Mouse (Mus musculus): Measurements from ENCODE around the gene Unc79. TPM values are rescaled to one million over a fixed set of nuclear protein-coding genes. Genes with fewer than 3 reads are reported as not detected.

Gene Unc79
- polyA plus RNA-seq, 1 experiment from 2014 or later, result 7.6 TPM

- Histone ChIP-seq H3K4me3 (no peak overlapping the region), H3K4me2 (no peak overlapping the region), H3K4me1 (replicated peaks) (no peaks in the 10 kb centered on the region), H3K27ac (no peak overlapping the region), H3K27me3 (no peaks in the 10 kb centered on the region), H3K9ac (no peak overlapping the region), H3K36me3 (peaks cover 35% of the 10 kb centered on the region), H3K9me3 (no peaks in the 10 kb centered on the region)
- WGBS, result 88% methylated on average over 1 of the region's 1 CpGs
- ATAC-seq (ENCODE audit: low FRiP score), result no peak
Observed at GRCm38 (mm10) chr12:103099185-103099584, 150.5 kb downstream of the Unc79 start.

- Histone ChIP-seq H3K4me2 (no peak overlapping the region), H3K4me1 (replicated peaks) (no peaks in the 10 kb centered on the region), H3K4me3 (no peak overlapping the region), H3K9ac (no peak overlapping the region), H3K9me3 (no peaks in the 10 kb centered on the region), H3K36me3 (peaks cover 36% of the 10 kb centered on the region), H3K27me3 (no peaks in the 10 kb centered on the region), H3K27ac (no peak overlapping the region)
- 64% methylated on average over 5 of the region's 5 CpGs for WGBS
- ATAC-seq (ENCODE audit: low FRiP score), result no peak
Observed at GRCm38 (mm10) chr12:103100088-103100487, 151.4 kb downstream of the Unc79 start.

- Histone ChIP-seq H3K4me2 (no peak overlapping the region), H3K36me3 (peaks cover 39% of the 10 kb centered on the region), H3K4me3 (no peak overlapping the region), H3K27me3 (no peaks in the 10 kb centered on the region), H3K9ac (no peak overlapping the region), H3K27ac (no peak overlapping the region), H3K9me3 (no peaks in the 10 kb centered on the region), H3K4me1 (replicated peaks) (no peaks in the 10 kb centered on the region)
- ATAC-seq (ENCODE audit: low FRiP score), result no peak
- 69% methylated on average over 2 of the region's 2 CpGs for WGBS
Observed at GRCm38 (mm10) chr12:103103041-103103440, 154.4 kb downstream of the Unc79 start.

GRCm38 (mm10) chr12:103103601-103104000, 154.9 kb downstream of the Unc79 start:
- Histone ChIP-seq H3K4me3 (no peak overlapping the region), H3K27me3 (no peaks in the 10 kb centered on the region), H3K4me2 (no peak overlapping the region), H3K9me3 (no peaks in the 10 kb centered on the region), H3K9ac (no peak overlapping the region), H3K27ac (no peak overlapping the region), H3K36me3 (peaks cover 45% of the 10 kb centered on the region), H3K4me1 (replicated peaks) (no peaks in the 10 kb centered on the region)
- no peak for ATAC-seq (ENCODE audit: low FRiP score)
- WGBS, result 30% methylated on average over 5 of the region's 5 CpGs

- H3K9ac ChIP-seq, result no peak overlapping the region
- no peak overlapping the region for H3K4me3 ChIP-seq
- no peak overlapping the region for H3K27ac ChIP-seq
- no peak for ATAC-seq (ENCODE audit: low FRiP score)
- H3K27me3 ChIP-seq, result no peaks in the 10 kb centered on the region
- no peaks in the 10 kb centered on the region for H3K9me3 ChIP-seq
- no peaks in the 10 kb centered on the region for H3K4me1 ChIP-seq (replicated peaks)
- H3K4me2 ChIP-seq, result no peak overlapping the region
- peaks cover 60% of the 10 kb centered on the region for H3K36me3 ChIP-seq
- 91% methylated on average over 7 of the region's 7 CpGs for WGBS
Observed at GRCm38 (mm10) chr12:103109301-103109700, 160.6 kb downstream of the Unc79 start.

- no peak overlapping the region for H3K9ac ChIP-seq
- ATAC-seq (ENCODE audit: low FRiP score), result no peak
- H3K9me3 ChIP-seq, result no peaks in the 10 kb centered on the region
- H3K36me3 ChIP-seq, result peaks cover 61% of the 10 kb centered on the region
- H3K27me3 ChIP-seq, result no peaks in the 10 kb centered on the region
- 92% methylated on average over 8 of the region's 8 CpGs for WGBS
- H3K4me1 ChIP-seq (replicated peaks), result no peaks in the 10 kb centered on the region; the same call in 1 of the 2 replicates
- H3K27ac ChIP-seq, result no peak overlapping the region
- H3K4me3 ChIP-seq, result no peak overlapping the region
- H3K4me2 ChIP-seq, result no peak overlapping the region
Observed at GRCm38 (mm10) chr12:103116639-103117038, 168.0 kb downstream of the Unc79 start.

GRCm38 (mm10) chr12:103117517-103118193, 169.0 kb downstream of the Unc79 start:
- Histone ChIP-seq H3K27me3 (no peaks in the 10 kb centered on the region), H3K4me2 (no peak overlapping the region), H3K9me3 (no peaks in the 10 kb centered on the region), H3K27ac (no peak overlapping the region), H3K4me1 (replicated peaks) (no peaks in the 10 kb centered on the region; the same call in 1 of the 2 replicates), H3K4me3 (no peak overlapping the region), H3K36me3 (peaks cover 61% of the 10 kb centered on the region), H3K9ac (no peak overlapping the region)
- WGBS, result 56% methylated on average over 10 of the region's 10 CpGs
- ATAC-seq (ENCODE audit: low FRiP score), result no peak

GRCm38 (mm10) chr12:103121928-103122327, 173.3 kb downstream of the Unc79 start:
- ATAC-seq (ENCODE audit: low FRiP score), result no peak
- no peaks in the 10 kb centered on the region for H3K27me3 ChIP-seq
- no peak overlapping the region for H3K27ac ChIP-seq
- no peak overlapping the region for H3K4me3 ChIP-seq
- H3K4me2 ChIP-seq, result no peak overlapping the region
- H3K9me3 ChIP-seq, result no peaks in the 10 kb centered on the region
- no peak overlapping the region for H3K9ac ChIP-seq
- H3K36me3 ChIP-seq, result peaks cover 67% of the 10 kb centered on the region
- no peaks in the 10 kb centered on the region; the same call in 1 of the 2 replicates for H3K4me1 ChIP-seq (replicated peaks)
- 86% methylated on average over 5 of the region's 5 CpGs for WGBS

GRCm38 (mm10) chr12:103123861-103124260, 175.2 kb downstream of the Unc79 start:
- no peaks in the 10 kb centered on the region for H3K9me3 ChIP-seq
- no peaks in the 10 kb centered on the region for H3K4me1 ChIP-seq (replicated peaks)
- H3K27me3 ChIP-seq, result no peaks in the 10 kb centered on the region
- WGBS, result 55% methylated on average over 1 of the region's 1 CpGs
- no peak overlapping the region for H3K27ac ChIP-seq
- peaks cover 66% of the 10 kb centered on the region for H3K36me3 ChIP-seq
- H3K4me2 ChIP-seq, result no peak overlapping the region
- ATAC-seq (ENCODE audit: low FRiP score), result no peak
- no peak overlapping the region for H3K9ac ChIP-seq
- H3K4me3 ChIP-seq, result no peak overlapping the region

GRCm38 (mm10) chr12:103128914-103129313, 180.3 kb downstream of the Unc79 start:
- H3K27me3 ChIP-seq, result no peaks in the 10 kb centered on the region
- no peak for ATAC-seq (ENCODE audit: low FRiP score)
- H3K27ac ChIP-seq, result no peak overlapping the region
- no peak overlapping the region for H3K4me2 ChIP-seq
- no peaks in the 10 kb centered on the region for H3K4me1 ChIP-seq (replicated peaks)
- WGBS, result 95% methylated on average over 6 of the region's 6 CpGs
- H3K4me3 ChIP-seq, result no peak overlapping the region
- peaks cover 61% of the 10 kb centered on the region for H3K36me3 ChIP-seq
- no peaks in the 10 kb centered on the region for H3K9me3 ChIP-seq
- H3K9ac ChIP-seq, result no peak overlapping the region

GRCm38 (mm10) chr12:103129395-103130248, 181.0 kb downstream of the Unc79 start:
- H3K27me3 ChIP-seq, result no peaks in the 10 kb centered on the region
- peaks cover 64% of the 10 kb centered on the region for H3K36me3 ChIP-seq
- H3K9ac ChIP-seq, result no peak overlapping the region
- H3K4me2 ChIP-seq, result no peak overlapping the region
- H3K27ac ChIP-seq, result no peak overlapping the region
- no peak overlapping the region for H3K4me3 ChIP-seq
- H3K4me1 ChIP-seq (replicated peaks), result no peaks in the 10 kb centered on the region
- ATAC-seq (ENCODE audit: low FRiP score), result no peak
- 85% methylated on average over 17 of the region's 17 CpGs for WGBS
- H3K9me3 ChIP-seq, result no peaks in the 10 kb centered on the region

- peaks cover 76% of the 10 kb centered on the region for H3K36me3 ChIP-seq
- H3K27ac ChIP-seq, result no peak overlapping the region
- WGBS, result 67% methylated on average over 6 of the region's 6 CpGs
- ATAC-seq (ENCODE audit: low FRiP score), result no peak
- H3K4me1 ChIP-seq (replicated peaks), result no peaks in the 10 kb centered on the region
- H3K9ac ChIP-seq, result no peak overlapping the region
- no peak overlapping the region for H3K4me2 ChIP-seq
- no peak overlapping the region for H3K4me3 ChIP-seq
- no peaks in the 10 kb centered on the region for H3K9me3 ChIP-seq
- H3K27me3 ChIP-seq, result no peaks in the 10 kb centered on the region
Observed at GRCm38 (mm10) chr12:103131419-103131818, 182.8 kb downstream of the Unc79 start.

All from hindbrain, embryonic 13.5 days (tissue).